Mouse (Mus musculus) layer of hippocampus, postnatal 10 days (tissue): ENCODE results near the gene Hspa4. TPM values are rescaled to one million over a fixed set of nuclear protein-coding genes. Genes with fewer than 3 reads are reported as not detected.
A peak's percentile ranks its signal among the peaks of the same experiment; 100 is the strongest.

Source experiments
- DNase-seq, 2 experiments: peaks; one replicate each; pipeline ENCODE4 v3.0.0; 2021; ENCODE audit warnings: low spot score in 2 of 2
- total RNA-seq, 2 experiments: library from RNA; stranded (reverse); gene quantifications; 2 replicates each; pipeline ENCODE4 v1.2.3; 2021

Gene Hspa4
- total RNA-seq, 2 experiments from 2014 or later, result 189 to 196 TPM

DNA sequence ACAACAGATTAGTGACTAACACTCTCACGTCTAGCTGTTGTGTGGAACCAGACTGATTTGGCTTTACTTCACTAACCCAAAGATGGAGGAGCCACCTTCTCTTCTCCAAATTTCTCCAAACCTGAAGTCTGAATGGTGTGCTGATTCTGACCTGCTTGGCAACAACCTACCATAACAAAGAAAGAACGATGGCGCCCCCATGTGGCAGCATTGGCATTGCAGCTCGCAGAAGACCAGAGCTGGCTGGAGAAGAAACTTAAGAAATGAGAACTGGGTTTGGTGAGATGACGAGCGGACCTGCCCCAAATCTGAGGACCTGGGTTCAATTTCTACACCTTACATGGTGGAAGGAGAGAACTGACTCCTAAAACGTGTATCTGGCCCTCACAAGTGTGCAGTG lies 45.3 kb downstream of the Hspa4 start:
- DNase-seq, result peak; percentile 93 to 94

- peak in 1 of 2 experiments; percentile 40 for DNase-seq
Measured at GRCm38 (mm10) chr11:53254428-53254827, 45.8 kb downstream of the Hspa4 start.

DNA sequence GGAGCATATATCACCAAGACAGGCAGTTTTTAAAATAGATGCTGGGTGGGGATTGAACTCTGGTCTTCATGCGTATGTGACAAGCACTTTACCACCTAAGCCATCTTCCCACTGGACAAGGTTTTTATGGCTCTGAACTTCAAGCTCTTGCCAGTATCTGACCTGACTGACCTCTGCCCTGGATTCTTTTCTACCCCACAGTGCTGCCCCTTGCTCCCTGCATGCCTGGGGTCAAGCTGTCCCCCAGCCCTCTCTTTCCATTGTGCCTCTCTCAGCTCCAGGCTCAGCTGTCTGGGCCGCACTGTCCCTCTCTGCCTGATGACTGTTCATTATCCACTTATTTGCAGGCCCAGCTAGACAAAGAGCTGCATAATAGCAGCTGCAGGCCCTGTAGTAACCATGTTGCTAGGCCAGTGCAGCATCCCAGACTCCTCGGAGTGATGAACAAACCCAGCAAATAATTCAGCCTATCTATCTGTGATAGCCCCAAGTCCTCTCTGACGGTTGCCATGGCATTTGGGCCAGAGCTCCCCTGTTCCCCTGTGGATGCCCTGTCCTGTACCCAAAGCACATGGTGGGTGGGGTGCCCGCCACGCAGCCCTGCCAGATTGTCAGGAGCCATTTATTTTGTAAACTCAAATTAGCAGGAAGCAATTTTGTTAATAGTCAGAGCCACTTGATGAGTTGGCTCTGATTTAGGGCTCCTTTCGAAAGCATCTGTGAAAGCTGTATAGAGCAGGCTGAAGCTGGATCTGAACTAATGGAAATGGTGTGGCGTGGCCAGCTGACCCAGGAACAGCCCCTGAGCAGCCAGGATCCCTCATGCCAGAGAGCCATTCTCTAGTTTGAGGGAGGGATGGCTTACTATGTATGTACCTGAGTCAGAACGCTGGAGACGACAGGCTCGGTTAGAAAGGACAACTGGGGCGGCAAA lies 47.8 kb downstream of the Hspa4 start:
- no peak for DNase-seq

- DNase-seq, result no peak
Measured at GRCm38 (mm10) chr11:53250796-53251195, 49.5 kb downstream of the Hspa4 start.

- DNase-seq, result no peak
Measured at GRCm38 (mm10) chr11:53249686-53250085, 50.6 kb downstream of the Hspa4 start.

GRCm38 (mm10) chr11:53245561-53245960 lies 54.7 kb downstream of the Hspa4 start:
- DNase-seq, result no peak

DNA sequence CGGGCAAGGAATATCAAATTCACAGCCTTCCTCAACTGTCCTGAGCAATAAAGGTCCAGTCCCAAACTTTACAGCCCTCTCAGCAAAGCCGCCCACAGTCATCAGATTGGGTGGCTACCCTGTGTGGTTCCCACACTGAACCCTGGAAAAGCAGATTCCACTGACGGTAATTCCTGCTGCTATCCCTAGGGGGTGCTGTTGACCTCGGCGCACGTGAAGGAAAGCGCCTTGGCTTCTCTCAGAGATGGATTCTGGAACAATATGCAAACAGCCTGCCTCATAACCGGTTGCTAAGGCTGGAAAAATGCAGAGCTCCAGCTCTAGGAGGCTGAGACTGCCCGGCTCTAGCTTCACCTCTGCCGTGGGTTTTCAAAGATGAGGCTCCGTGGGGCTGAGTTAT lies 57.1 kb downstream of the Hspa4 start:
- DNase-seq, result peak in 1 of 2 experiments; percentile 34

DNA sequence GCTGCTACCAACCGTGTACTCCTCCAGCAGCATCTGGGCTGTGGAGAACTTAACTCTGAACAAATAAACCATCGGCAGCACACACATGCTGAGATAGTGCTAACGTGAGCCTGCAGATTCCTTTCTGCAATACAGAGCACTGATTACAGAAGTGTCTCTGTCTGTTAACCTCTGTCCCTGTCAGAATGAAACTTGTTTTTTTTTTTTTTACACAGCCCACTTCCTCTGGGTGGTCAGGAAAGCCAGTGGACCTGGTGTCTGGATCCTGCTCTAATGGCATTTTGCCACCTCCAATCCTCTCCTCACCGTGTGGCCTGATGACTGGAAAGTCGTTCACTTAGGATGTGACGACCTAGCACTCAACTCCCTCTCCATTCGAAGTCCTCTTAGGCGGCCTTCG lies 66.7 kb downstream of the Hspa4 start:
- no peak for DNase-seq

- DNase-seq, result no peak
Measured at GRCm38 (mm10) chr11:53231836-53232235, 68.4 kb downstream of the Hspa4 start.

DNA sequence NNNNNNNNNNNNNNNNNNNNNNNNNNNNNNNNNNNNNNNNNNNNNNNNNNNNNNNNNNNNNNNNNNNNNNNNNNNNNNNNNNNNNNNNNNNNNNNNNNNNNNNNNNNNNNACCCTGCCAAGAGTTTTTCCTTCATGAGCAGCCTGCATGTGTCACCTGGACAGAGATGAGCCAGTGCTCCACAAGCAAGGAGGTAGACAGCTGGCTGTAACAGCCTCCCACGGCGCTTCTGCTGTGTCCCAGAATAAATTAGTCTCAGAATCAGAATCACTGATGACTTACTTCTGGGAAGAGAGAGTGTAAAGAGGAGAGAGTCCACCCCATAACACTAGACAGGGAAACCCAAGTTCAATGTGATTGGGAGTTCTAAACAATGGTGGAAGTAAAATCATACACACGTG lies 71.2 kb downstream of the Hspa4 start:
- DNase-seq, result no peak

DNA sequence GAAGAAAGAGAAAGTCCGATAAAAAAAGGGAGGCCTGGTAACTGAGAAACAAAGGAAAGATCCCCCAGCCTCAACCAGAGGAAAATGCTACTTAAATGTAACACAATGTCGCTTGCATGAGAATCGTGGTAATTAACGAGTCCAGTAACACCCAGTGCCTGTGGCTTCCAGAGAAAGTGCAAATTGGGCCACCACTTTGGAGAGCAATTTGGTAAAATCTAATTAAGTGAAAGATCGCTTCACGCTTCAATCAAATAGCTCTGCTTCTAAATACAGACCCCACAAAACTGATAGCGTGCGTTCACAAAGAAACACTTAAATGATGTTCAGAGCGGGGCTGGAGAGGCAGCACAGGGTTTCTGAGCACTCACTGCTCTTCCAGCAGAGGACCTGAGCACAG lies 89.4 kb downstream of the Hspa4 start:
- DNase-seq, result no peak

Other genes starting within 250 kb of the Hspa4 start
- gene Zcchc10, start 24.2 kb upstream of the Hspa4 start, total RNA-seq, result 1 to 10 TPM; 8.2 to 8.8 TPM
- 100 to 1,000 TPM; 161 to 222 TPM for gene Aff4, start 50.4 kb upstream of the Hspa4 start, total RNA-seq
- not detected for gene Leap2, start 122.7 kb upstream of the Hspa4 start, total RNA-seq
- 100 to 1,000 TPM; 522 to 555 TPM for gene Uqcrq, start 130.4 kb upstream of the Hspa4 start, total RNA-seq
- gene Gdf9, start 130.6 kb upstream of the Hspa4 start, total RNA-seq, result 1 to 10 TPM in 1 of 2 experiments, under 1 TPM in 1; 0.67 to 1.2 TPM
- gene Gm10447, start 156.7 kb upstream of the Hspa4 start, total RNA-seq, result under 1 TPM in 1 of 2 experiments, not detected in 1; 0.21 TPM
- 1 to 10 TPM; 3.1 to 3.2 TPM for gene Shroom1, start 156.7 kb upstream of the Hspa4 start, total RNA-seq
- gene Gm9837, start 170.0 kb upstream of the Hspa4 start, total RNA-seq, result under 1 TPM in 1 of 2 experiments, not detected in 1; 0.53 TPM
- 1 to 10 TPM; 1.1 to 1.5 TPM for gene Gm9945, start 179.7 kb upstream of the Hspa4 start, total RNA-seq
- gene Sowaha, start 179.8 kb upstream of the Hspa4 start, total RNA-seq, result 10 to 100 TPM; 79.9 to 85.1 TPM
- 100 to 1,000 TPM; 126 to 130 TPM for gene Sept8, start 218.8 kb upstream of the Hspa4 start, total RNA-seq